Mouse (Mus musculus) retina, postnatal 7 days (tissue): ENCODE data around the gene Hist1h4k.
"Not testable (repeated sequence)": the region's sequence is repeated elsewhere in the genome, so short reads cannot be mapped to it uniquely, and the experiment has no call there.

Experiments used
- DNase-seq: peaks from one replicate; pipeline ENCODE4 v3.0.0-alpha.2; 2012; ENCODE audit warnings: low read depth, low spot score

Hist1h4k gene

GRCm38 (mm10) chr13:21750159-21751017 lies at the start of gene Hist1h4k:
Gene Hist1h4k, minus strand, starts transcription at chr13:21750505.
- DNase-seq, result peak; percentile 69

GRCm38 (mm10) chr13:21797163-21797562 lies 46.9 kb upstream of the Hist1h4k start:
- not testable (repeated sequence) for DNase-seq

GRCm38 (mm10) chr13:21795584-21795983 lies 45.3 kb upstream of the Hist1h4k start:
- DNase-seq, result no peak

- no peak for DNase-seq
Observed at GRCm38 (mm10) chr13:21790601-21791283, 40.4 kb upstream of the Hist1h4k start.

- DNase-seq, result no peak
Observed at GRCm38 (mm10) chr13:21789925-21790324, 39.6 kb upstream of the Hist1h4k start.

- no peak for DNase-seq
Observed at GRCm38 (mm10) chr13:21787760-21788593, 37.7 kb upstream of the Hist1h4k start.

- peak; percentile 93 for DNase-seq
Observed at GRCm38 (mm10) chr13:21786899-21787629, 36.8 kb upstream of the Hist1h4k start, which contains the start of the genes Hist1h2an and Hist1h2bp. Gene Hist1h2an, minus strand, starts transcription at chr13:21787218. Gene Hist1h2bp, plus strand, starts transcription at chr13:21787461.

- DNase-seq, result no peak
Observed at GRCm38 (mm10) chr13:21786189-21786898, 36.0 kb upstream of the Hist1h4k start.

- no peak for DNase-seq
Observed at GRCm38 (mm10) chr13:21784311-21784710, 34.0 kb upstream of the Hist1h4k start.

- no peak for DNase-seq
Observed at GRCm38 (mm10) chr13:21783734-21784161, 33.4 kb upstream of the Hist1h4k start.

- peak; percentile 61 for DNase-seq
Observed at GRCm38 (mm10) chr13:21783255-21783617, 32.9 kb upstream of the Hist1h4k start, which contains the start of gene Hist1h3i. Gene Hist1h3i, minus strand, starts transcription at chr13:21783370.

- not testable (repeated sequence) for DNase-seq
Observed at GRCm38 (mm10) chr13:21782361-21783254, 32.3 kb upstream of the Hist1h4k start.

GRCm38 (mm10) chr13:21781639-21782038 lies 31.3 kb upstream of the Hist1h4k start:
- no peak for DNase-seq

- DNase-seq, result no peak
Observed at GRCm38 (mm10) chr13:21781021-21781555, 30.8 kb upstream of the Hist1h4k start.

- DNase-seq, result no peak
Observed at GRCm38 (mm10) chr13:21779767-21780731, 29.7 kb upstream of the Hist1h4k start, which contains the start of gene Hist1h1b. Gene Hist1h1b, minus strand, starts transcription at chr13:21780625.

GRCm38 (mm10) chr13:21778814-21779766 lies 28.8 kb upstream of the Hist1h4k start:
- DNase-seq, result peak; percentile 68
